Mouse (Mus musculus): Measurements from ENCODE around the gene Gm8298.

DNA sequence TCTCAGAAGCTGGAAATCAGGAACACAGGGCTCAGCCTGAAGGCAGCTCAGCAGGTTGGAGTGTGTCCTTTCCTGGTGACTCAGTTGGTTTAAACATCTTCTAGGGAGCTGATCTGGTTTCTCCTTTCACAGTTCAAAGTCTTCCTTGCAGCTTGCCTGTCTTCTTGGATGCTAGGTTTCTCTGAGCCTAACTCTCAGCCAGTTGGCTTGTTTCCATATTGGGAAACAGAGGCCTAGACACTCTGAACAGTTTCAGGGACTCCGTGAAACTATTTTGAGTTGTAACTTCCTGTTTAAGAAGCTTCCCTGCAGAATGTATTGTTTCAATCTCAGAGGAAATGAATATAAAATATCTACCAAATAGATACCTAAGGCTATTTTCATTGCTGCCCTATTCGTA is 32.4 kb downstream of the Gm8298 start:
- no peak for TF ChIP-seq ZC3H11A (IDR thresholded peaks at IDR 0.05; ENCODE audit: borderline replicate concordance, low read depth, low read length)
- TF ChIP-seq ZNF384 (IDR thresholded peaks at IDR 0.05; ENCODE audit: low read depth, low read length), result no peak
- TF ChIP-seq HCFC1 (IDR thresholded peaks at IDR 0.05; ENCODE audit: borderline replicate concordance, insufficient read depth, low read length), result no peak

Measured in ES-E14 (cell line).